Mouse (Mus musculus): ENCODE results near the gene Myo1e.

Gene Myo1e

DNA sequence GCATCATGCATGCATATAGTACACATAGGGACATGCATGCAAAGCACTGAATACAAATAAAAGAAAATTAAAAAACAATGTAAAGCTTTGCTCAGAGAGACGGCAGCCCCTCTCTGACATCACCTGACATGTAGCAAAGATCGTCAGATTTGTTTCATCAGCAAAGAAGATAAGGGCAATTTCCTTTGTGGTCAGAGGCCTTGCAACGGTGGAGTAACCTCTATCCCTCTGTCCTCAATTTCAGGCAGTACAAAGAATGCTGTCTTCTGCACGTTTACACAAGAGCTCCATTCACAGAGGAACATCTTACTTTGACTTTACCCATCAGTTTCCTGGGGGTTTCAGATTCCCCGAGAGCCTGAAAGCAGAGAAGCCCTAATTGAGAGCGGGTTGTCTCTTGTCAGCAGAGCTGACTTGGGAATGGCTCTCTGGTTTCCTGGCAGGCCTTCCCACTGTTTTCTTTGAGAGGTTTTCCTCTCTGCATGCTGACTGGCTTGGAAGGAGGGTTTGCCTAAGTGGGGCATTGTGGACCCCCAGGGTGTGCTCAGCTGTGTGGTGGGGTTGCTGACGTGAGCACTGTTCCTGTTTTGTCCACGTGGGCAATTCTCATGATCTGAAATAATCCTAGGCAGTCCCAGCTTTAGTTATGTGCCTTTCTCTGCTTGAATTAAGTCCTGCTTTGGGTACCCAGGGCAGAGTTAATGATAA lies 144.6 kb downstream of the Myo1e start:
- in situ Hi-C loops (cut with MseI, MboI): no loop called here

DNA sequence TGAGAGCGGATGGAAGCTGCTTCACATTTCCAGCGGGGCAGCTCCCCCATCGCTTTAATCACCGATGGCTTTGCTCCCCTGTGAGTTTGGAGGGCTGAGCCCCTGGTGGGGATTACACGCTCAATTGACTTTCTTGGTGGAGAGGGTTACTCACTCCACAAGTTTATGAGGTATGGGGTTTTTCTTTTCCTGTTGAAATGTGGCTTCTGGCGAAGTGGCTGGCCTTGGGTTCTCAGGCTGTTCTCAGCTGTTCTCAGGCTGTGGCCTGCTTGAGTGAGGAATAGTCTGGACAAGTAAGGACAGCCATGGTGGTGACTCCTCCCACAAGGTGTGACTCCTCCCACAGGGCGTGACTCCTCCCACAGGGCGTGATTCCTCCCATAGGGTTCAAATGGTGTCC lies 149.1 kb downstream of the Myo1e start:
- in situ Hi-C loops (cut with MseI, MboI): no loop called here

- in situ Hi-C loops (cut with MseI, MboI): no loop called here
These were observed 152.4 kb downstream of the Myo1e start for GRCm38 (mm10) chr9:70359402-70360131.

DNA sequence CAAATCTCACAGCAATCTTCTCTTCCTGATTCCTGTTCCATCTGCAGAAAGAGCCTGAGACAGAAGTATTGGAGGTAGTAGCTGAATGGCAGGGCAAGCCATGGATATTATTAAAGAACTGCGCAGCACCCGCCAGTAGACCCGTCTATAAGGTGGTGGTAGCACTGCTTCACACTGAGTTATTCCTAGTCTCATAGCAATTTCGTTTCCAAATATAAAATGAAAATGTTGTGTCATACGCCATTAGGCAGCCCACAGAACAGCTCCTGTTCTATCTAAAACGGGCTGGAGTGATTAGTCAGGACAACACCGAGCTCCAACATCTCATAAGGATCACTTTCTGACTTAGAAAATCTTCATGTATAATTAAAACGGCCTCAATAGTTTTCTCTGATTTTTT lies 157.6 kb downstream of the Myo1e start:
- in situ Hi-C loops (cut with MseI, MboI): no loop called here

DNA sequence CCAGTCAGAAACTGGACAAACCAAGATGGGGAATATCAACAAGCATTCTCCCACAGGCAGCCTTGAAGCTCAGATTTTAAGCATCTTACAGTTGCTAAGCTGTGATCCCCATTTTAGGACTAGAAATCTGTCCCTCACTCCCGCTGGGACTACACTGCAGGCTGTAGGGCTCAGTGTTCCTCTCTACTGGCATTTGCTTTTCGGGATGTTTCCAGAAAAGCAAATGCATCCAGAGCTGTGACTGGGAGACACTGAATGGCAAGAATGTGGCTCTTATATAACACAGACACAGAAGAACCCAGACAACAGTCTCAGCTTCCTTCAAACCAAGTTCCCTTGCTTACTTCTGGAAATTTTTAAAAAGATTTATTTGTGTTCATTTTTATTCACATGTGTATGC lies 158.8 kb downstream of the Myo1e start:
- in situ Hi-C loops (cut with MseI, MboI): no loop called here

GRCm38 (mm10) chr9:70366898-70367297 lies 159.7 kb downstream of the Myo1e start:
- in situ Hi-C loops (cut with MseI, MboI): no loop called here

GRCm38 (mm10) chr9:70371638-70372037 lies 164.5 kb downstream of the Myo1e start:
- in situ Hi-C loops (cut with MseI, MboI): no loop called here

DNA sequence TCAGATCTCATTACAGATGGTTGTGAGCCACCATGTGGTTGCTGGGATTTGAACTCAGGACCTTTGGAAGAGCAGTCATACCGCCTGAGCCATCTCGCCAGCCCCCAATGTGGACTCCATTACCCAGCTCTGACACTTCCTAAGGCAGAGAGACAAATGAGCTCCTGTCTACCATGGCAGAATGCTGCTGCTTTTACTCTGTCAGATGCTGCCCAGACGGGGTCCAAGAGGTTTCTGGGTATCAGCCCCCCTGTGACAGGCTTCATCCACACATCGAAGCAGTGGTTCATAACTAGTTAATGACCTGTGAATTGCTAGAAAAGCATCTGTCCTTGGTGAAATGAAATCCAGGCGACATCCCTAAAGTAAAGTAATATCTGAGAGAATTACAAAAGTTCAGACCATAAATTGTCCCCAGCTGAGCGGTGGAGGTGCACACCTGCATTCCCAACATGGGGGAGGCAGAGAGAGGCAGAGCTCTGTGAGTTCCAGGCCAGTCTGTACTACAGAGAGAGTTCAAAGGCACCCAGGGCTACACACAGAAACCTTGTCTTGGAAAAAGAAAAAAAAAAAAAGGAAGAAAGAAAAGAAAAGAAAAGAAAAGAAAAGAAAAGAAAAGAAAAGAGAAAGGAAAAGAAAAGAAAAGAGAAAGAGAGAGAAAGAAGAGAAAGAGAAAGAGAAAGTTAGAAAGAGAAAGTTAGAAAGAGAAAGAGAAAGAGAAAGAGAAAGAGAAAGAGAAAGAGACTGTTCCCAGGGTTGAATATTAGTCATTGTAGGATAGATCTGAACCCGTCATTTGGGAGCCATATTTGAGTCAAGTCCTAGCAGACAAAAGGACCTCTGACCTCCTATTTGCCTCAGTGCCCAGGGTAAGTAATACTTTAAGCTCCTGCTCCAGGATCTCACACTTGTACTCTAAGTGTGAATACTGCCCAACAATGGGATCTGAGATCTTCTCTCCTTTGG lies 172.6 kb downstream of the Myo1e start:
- in situ Hi-C loops (cut with MseI, MboI): no loop called here

GRCm38 (mm10) chr9:70382091-70382490 lies 174.9 kb downstream of the Myo1e start:
- in situ Hi-C loops (cut with MseI, MboI): no loop called here

DNA sequence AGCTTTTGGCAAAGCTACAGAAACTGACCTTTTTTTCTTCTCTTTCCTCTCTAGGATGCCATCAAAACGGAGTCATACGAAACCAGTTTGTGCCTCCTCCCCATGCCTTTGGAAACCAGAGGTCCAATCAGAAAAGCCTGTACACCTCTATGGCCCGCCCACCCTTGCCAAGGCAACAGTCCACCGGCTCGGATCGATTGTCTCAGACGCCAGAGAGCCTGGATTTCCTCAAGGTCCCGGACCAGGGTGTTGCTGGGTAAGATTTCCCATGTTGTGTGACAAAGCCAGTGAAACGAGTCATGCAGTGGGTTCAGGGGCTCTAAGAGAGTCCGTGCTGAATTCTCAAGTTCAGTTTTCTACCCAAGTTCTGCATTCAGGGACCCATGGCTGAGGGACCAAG lies 176.6 kb downstream of the Myo1e start:
- in situ Hi-C loops (cut with MseI, MboI): no loop called here

DNA sequence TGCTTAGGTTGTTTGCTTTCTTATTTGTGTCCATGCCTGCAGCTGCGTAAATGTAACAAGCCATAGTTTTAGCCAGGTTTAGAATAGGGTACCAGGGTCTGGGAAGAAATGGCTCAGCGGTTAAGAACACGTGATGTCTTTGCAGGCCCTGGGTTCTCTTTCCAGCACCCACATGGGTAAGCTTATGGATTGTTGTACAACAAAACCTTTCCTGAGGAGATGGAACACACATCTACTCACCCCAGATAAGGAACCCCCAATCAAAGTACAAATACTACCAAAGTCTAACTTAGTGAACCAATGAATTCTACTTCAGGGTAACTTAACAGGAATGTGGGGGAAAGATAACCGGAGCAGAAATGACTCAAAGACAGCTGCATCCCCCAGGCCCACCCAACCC lies 177.3 kb downstream of the Myo1e start:
- in situ Hi-C loops (cut with MseI, MboI): no loop called here

DNA sequence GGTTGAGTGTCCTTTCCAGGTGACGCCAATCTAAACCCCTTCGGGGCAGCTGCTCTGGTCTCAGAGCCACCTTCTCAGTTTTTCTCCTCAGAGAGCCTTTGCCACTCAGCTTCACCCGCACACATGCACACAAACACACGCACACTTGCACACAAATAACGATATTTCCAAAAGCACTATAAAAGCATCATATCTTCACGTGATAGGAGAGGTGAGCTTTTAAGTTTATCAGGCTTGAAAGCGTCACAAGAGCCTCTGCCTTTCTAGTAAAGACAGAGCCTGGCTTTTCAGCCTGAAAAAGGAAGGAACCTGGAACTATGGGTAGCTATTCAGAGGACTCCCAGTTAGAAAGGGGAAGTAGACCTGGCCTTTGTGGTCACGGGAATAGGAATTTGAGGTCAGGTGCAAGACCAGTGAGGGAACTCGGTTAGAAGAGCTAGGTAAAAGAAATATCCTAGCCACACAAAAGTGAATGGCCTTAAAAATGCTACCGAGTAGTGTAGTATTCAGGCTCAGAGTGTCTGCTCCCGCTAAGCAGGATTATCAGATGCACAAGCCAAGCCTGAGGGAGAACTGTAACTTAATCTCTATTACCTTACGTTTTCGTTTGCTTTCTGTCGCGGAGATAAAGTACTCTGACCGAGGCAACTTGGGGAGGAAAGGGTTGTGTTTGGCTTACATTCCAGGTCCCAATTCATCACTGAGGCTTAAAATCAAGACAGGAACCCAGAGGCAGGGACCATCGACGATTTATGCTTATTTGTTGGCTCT lies 178.0 kb downstream of the Myo1e start:
- in situ Hi-C loops (cut with MseI, MboI): no loop called here

- in situ Hi-C loops (cut with MseI, MboI): no loop called here
These were observed 180.4 kb downstream of the Myo1e start for GRCm38 (mm10) chr9:70387410-70388119.

DNA sequence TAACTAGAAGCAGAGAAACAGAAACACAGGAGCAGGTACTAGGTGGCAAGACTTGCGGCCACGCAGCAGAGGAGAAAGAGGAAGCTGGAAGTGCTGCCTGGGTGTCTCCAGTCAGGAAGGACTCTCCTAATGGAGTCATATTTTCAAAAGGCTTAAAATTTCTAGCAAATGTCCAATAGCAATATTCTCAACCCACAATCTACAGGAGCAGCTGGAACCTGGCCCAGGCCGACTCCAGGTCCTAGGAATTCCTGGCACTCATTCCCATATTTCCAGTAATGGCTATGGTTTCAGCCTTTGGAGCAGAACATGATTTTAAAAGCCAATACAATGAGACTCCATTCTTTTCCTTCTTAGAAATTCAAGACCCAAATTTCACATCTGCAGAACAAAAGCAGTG lies 182.4 kb downstream of the Myo1e start:
- in situ Hi-C loops (cut with MseI, MboI): no loop called here

DNA sequence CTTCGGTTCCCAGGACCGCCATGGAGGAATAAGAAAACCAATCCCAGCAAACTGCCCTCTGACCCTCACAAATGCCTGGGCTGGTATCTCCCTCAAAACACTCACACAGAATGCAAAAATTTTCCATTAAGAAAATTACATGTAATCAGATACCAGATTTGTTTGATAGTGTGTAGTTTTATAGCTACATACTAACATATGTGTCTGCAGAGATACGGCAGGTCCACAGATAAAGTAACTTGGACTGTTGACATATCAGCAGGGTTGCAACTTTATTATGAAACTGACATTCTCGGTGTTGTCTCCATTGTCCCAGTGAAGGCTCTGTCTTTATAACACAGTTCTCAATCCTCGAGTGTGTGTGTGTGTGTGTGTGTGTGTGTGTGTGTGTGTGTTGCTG lies 183.9 kb downstream of the Myo1e start:
- in situ Hi-C loops (cut with MseI, MboI): loop anchor here (5.0 to 10.0 kb wide), 2 partner anchors 184 to 186 kb away; partner anchors contain the start of gene Myo1e (in 2 of the 2)

DNA sequence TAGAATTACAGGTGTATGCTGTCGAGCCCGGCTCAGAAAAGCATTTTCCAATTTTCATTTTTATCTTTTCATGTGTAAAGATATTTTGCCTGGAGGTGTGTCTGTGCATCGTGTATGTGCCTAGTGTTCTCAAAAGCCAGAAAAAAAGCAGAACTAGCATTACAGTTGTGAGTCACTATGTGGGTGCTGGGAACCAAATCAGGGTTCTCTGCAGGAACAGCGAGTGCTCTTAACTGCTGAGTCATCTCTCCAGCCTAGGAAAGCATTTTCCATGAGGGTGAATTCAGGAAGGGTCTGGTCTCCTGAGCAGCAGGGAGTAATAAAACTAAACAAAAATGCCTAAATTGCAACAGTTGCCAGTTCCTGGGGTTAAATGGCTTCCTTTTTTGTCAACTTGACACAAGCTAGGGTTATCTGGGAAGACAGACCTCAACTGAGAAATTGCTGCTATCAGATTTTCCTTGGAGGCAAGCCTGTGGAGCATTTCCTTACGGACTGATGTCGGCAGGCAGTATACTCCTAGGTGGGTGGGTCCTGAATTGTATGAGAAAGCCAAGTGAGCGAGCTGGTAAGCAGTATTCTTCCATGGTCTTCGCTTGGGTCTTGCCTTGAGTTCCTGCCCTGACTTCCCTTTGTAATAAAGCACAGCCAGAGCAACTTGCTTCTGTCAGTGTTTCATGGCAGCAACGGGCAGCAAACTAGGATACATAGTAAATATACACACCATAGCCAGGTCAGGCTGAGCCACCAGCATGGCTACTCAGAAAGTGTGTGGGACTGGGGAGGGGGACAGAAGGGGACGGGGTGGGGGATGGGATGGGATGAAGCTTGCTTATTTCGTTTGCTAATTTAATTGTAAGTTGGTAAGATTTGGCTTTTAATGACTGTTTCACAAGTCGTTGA lies 184.8 kb downstream of the Myo1e start:
- in situ Hi-C loops (cut with MseI, MboI): loop anchor here (5.0 to 10.0 kb wide), 2 partner anchors 185 to 187 kb away; partner anchors contain the start of gene Myo1e (in 2 of the 2)

DNA sequence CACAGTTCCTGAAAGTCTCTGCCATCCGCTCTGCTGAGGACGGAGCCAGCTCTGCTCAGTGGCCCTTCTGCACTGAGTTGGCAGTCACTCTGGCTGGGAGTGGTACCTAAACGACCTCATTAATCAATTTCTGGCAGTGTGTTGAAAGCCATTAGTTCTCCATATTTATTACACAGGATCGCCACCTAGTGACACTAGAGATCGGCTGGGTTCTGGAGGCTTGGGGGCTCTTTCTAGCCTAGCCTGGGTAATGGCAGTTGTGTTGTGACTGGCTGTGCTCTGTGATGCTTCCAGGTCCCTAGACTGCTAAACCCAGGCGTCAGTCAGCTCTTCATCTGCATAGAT lies 185.4 kb downstream of the Myo1e start:
- in situ Hi-C loops (cut with MseI, MboI): loop anchor here (5.0 to 10.0 kb wide), 2 partner anchors 185 to 188 kb away; partner anchors contain the start of gene Myo1e (in 2 of the 2)

DNA sequence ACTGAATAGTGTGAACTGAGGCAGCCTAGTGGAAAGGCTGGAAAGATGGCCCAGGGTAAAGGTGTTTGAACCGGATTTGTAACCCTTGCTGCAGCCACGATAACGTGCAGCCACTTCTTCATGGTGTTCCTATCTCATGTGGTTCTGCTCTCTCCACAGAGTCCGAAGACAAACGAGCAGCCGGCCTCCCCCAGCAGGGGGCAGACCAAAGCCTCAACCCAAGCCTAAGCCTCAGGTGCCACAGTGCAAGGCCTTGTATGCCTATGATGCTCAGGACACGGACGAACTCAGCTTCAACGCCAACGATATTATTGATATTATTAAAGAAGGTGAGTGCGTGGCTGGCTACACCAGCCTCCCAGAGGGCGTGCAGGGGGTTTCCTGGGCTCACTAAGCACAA lies 188.5 kb downstream of the Myo1e start:
- in situ Hi-C loops (cut with MseI, MboI): loop anchor here in 1 of 2 experiments (10.0 kb wide), 1 partner anchor 191 kb away; the partner anchor contains the start of gene Myo1e

GRCm38 (mm10) chr9:70396083-70396482 lies 188.9 kb downstream of the Myo1e start:
- in situ Hi-C loops (cut with MseI, MboI): loop anchor here in 1 of 2 experiments (10.0 kb wide), 1 partner anchor 191 kb away; the partner anchor contains the start of gene Myo1e
